Comparison of ENCODE assay signal across 8 mouse cellular contexts in genomic region chr17:6827740-6828461, GRCm38 (mm10). TPM values are rescaled to one million over a fixed set of nuclear protein-coding genes. Genes with fewer than 3 reads are reported as not detected.
A peak's percentile ranks its signal among the peaks of the same experiment; 100 is the strongest.
DNase-seq lines count a peak whose midpoint lies in the region; ATAC-seq lines count a peak whose summit lies in the region.

No protein-coding gene starts in this region.

- H3K36me3 ChIP-seq in hindbrain, embryonic 12.5 days: no peaks in the 10 kb centered on the region

- WGBS in hindbrain, embryonic 12.5 days: 2% methylated on average over 63 of the region's 64 CpGs

- peak; percentile 99 for ATAC-seq in hindbrain, embryonic 12.5 days (ENCODE audit: low FRiP score)

- no peaks in the 10 kb centered on the region for H3K9me3 ChIP-seq in hindbrain, embryonic 12.5 days (replicated peaks)

- peak; percentile 91 for DNase-seq in NIH3T3 (ENCODE audit: low read depth)
- peak; percentile 99 for DNase-seq in cerebellum, postnatal 10 days
- peak; percentile 83 to 89 for DNase-seq in frontal cortex, postnatal 10 days (ENCODE audit: low spot score in 2 of 2)
- peak; percentile 87 to 94 for DNase-seq in layer of hippocampus, postnatal 14 days (ENCODE audit: low spot score in 2 of 2)
- peak; percentile 96 for DNase-seq in lung, postnatal 14 days
- DNase-seq in retina, adult 2 months (ENCODE audit: low read depth, low spot score): peak; percentile 98
- peak; percentile 99 for DNase-seq in thymus, postnatal 36 days

- H3K4me1 ChIP-seq in hindbrain, embryonic 12.5 days: peaks cover 12% of the 10 kb centered on the region

- peak overlapping the region; percentile 58 for H3K4me3 ChIP-seq in hindbrain, embryonic 12.5 days

- no peaks in the 10 kb centered on the region for H3K27me3 ChIP-seq in hindbrain, embryonic 12.5 days

- peak overlapping the region; percentile 74 for H3K9ac ChIP-seq in hindbrain, embryonic 12.5 days

- H3K27ac ChIP-seq in hindbrain, embryonic 12.5 days: peak overlapping the region; percentile 96

- H3K4me2 ChIP-seq in hindbrain, embryonic 12.5 days (replicated peaks): peak overlapping the region; percentile 68

RNA-seq across cellular contexts. Expression of gene Ezr, which starts 45.3 kb away (rescaled TPM):
- polyA plus RNA-seq in hindbrain, embryonic 12.5 days (2016; fragmentation: Nextera tagmentation; extraction: Ambion mirVana): 97.9 and 103 TPM in 2 replicates
- total RNA-seq in layer of hippocampus, postnatal 14 days (2021): 10 to 100 TPM; 63.0 to 68.2 TPM

Comparison
In these comparisons a context has a peak if more than half of its experiments do, and no peak if none do; other contexts are left out.
1. Peak in every context shown above with its lines: DNase-seq, ATAC-seq, H3K4me3 ChIP-seq and H3K27ac ChIP-seq.